Mouse (Mus musculus): ENCODE measurements around the gene Gm45062.
"Not testable (repeated sequence)": the region's sequence is repeated elsewhere in the genome, so short reads cannot be mapped to it uniquely, and the experiment has no call there.

The Gm45062 gene

DNA sequence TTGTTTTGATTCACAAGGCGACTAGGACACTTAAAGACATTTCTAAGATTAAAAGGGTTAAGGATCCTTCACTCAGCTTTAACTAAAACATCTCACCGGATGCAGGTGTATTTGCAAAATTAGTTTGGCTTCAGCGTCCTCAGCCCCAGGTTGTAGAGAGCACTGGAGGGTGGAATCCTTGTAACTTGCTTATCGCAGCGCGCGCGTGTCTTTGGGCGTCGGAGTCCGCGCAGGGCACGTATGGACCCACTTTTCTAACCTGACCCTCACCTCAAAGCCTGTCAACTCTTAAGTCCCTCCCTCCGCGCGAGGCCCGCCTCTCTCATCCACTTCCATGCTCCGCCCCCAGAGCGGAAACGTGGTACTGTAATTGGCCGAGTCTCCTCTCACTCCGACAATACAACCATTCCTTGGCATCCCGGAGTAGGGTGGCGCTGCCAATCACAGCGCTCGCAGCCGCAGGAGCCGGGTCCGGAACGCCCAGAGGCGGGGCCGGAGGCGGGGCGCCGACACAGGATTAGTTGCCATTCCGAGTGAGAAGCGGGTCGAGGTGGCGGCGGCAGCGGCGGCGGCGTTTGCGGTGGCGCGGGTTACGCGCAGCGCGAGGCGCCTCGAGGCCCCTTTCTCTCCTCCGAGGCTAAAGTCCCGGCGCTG is 249.8 kb downstream of the Gm45062 start:
- DNase-seq (ENCODE audit: low spot score), result peak; percentile 98

DNA sequence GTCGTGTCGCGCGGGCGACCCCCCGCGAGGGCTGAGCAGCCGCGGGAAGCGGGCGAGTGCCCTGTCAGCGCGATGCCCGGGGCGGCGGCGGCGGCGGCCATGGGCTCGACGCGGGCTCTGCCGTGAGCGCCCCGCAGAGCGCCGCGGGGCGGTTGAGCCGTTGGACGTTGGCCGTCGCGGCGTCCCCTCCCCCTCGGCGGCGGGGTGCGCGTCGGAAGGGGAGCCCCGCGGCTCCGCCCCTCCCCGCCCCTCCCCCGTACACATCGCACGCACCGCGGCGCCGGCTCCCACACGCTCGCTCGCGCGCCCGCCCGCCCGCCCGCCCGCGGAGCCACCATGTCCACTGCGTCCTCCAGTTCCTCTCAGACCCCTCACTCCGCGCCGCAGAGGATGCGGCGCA is 250.3 kb downstream of the Gm45062 start, which contains the start of gene Glcci1:
Glcci1 (plus strand) TSS at position 50 of the 400 bp plus-strand sequence.
- DNase-seq (ENCODE audit: low spot score), result no peak

DNA sequence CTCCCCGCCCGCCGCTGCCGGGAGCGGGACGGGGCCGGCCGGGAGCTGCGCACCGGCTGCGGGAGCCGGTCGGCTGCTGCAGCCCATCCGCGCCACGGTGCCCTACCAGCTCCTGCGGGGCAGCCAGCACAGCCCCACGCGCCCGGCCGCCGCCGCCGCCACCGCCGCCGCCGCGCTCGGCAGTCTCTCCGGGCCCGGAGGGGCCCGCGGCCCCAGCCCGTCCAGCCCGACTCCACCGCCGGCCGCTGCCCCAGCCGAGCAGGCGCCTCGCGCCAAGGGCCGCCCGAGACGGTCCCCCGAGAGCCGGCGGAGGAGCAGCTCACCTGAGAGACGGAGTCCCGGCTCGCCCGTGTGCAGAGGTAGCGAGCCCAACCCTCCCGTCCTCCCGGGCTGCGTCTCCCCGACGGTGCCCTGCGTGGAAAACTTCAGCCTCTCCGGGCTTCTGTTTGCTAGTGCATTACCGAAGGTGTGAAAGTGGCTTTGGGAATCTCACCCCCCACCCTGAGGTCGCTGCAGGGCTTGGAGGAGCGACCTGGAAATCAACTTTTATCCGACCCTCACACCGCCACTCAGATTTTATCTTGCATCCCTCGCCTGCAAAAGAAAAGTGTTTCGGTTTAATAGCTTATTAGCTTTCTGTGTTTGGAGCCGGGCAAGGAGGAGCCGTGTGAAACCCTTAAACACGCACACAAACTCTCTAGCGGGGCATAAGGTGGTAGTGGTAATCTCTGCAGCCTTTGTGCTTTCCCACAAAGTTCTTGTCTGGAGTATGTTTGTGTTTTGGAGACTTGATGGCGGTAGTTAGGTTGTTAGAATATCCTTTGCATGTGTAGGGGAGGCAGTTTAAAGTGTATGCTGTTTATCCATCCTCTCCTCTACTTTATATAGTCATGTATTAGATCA is 251.0 kb downstream of the Gm45062 start:
- peak; percentile 57 for DNase-seq (ENCODE audit: low spot score)

DNA sequence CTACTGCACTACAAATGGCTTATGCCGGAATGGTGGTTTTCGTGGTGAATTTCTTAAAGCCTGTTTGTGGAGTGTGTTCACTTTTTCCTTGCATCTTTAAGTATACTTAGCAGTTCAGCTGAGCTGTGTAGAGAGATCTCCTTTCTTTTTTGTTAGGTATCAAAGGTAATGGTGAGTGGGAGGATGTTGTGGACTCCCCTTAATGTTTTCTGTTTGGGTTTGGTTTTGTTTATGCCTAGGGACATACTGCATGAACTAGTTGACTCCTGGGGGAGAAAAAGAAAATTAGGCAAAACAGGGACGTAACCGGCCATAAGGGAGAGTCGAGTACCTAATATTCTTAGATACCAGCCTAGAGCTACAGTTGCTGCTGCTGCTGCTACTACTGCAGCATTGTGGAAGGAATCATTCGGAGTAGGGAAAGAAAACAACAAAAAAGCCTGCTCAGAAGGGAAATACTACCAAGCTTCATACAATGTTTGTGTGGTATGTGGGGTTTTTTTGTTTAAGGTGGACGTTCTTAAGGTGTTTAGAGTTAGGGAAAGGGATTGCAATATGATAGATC is 251.7 kb downstream of the Gm45062 start:
- DNase-seq (ENCODE audit: low spot score), result no peak

DNA sequence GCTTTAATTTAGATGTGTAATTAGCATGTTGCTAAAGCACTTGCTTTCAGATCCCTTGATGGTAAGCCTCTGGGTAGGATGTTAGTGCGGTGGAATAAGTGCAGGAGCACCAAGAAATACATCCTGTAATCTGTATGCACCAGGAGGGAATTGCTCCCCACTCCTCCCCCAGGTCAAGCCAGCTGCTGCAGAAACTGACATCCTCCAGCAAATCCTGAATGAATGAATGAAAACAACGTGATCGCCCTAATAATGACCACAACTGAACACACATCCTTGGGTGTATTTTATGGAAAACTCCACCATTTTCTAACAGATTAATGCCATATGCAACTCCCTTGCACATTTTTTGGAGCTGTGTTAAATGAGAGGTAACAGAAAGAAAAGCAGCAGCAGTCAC is 252.2 kb downstream of the Gm45062 start:
- no peak for DNase-seq (ENCODE audit: low spot score)

DNA sequence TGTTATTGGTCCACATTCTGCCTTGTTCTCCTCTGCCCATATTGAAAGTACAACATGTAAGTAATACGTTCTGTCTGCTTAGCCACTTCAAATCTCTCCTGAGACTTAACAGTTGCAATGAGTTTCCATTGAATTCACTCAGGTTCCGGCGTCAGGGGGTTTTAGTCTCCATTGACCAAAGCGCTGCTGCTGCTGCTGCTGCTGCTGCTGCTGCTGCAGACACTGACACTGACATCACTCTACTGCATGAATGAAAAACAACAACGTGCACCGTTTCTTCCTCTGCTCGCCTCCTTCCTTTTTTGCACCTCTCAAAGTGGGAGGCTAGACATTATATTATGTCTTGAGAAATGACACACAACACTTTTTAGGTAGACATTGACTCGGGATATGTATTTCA is 253.2 kb downstream of the Gm45062 start:
- DNase-seq (ENCODE audit: low spot score), result no peak

DNA sequence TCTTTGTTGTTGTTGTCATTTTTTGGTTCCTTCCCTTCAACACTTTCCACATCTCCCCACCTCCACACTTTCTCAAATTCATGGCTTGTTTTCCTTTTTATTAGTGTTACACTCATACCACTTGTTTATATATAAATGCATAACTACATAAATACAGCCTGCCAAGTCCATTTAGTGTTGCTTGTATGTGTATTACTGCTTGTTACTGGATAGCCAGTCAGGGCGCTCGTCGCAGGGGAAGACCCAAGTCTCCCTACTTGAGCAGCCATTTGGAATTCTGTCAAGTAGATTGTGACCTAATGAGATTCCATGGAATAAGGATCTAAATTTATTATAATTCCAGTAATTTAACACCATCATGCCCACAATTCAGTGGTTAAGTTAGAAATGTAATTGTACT is 260.4 kb downstream of the Gm45062 start:
- no peak for DNase-seq (ENCODE audit: low spot score)

DNA sequence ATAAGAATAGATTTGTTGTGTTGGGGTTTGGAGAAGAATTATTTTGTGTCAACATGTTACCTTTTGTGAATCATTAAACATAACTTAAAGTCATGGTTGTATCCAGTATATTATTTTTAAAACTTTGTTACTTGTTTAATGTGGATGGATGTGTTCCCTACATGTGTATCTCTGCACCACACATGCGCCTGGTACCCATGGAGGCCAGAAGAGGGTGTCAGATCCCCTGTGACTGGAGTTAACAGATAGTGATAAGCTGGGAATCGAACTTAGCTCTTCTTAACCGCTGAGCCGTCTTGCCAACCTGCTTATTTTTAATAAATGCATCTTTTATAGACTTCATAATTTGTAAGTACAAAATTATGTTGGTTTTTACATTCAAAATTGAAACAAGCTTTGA is 262.0 kb downstream of the Gm45062 start:
- DNase-seq (ENCODE audit: low spot score), result no peak

DNA sequence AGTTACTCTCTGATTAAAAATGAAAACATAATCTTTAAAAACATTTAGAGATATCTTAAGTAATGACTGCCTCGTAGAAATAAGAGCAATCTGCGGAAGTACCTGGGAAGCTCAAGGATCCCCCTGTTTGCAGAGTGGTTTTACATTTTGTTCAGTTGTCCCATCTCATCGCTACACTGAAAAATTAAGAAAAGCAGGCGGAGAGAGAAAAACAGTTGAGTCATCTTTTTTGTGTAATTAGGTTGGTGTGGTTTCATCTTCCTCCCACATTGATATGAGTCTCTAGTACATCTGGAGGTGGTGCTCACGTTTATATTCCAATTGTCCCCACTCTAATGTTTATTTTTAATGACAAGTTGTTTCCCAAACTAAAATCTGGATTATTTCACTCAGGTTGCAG is 265.5 kb downstream of the Gm45062 start:
- DNase-seq (ENCODE audit: low spot score), result no peak

DNA sequence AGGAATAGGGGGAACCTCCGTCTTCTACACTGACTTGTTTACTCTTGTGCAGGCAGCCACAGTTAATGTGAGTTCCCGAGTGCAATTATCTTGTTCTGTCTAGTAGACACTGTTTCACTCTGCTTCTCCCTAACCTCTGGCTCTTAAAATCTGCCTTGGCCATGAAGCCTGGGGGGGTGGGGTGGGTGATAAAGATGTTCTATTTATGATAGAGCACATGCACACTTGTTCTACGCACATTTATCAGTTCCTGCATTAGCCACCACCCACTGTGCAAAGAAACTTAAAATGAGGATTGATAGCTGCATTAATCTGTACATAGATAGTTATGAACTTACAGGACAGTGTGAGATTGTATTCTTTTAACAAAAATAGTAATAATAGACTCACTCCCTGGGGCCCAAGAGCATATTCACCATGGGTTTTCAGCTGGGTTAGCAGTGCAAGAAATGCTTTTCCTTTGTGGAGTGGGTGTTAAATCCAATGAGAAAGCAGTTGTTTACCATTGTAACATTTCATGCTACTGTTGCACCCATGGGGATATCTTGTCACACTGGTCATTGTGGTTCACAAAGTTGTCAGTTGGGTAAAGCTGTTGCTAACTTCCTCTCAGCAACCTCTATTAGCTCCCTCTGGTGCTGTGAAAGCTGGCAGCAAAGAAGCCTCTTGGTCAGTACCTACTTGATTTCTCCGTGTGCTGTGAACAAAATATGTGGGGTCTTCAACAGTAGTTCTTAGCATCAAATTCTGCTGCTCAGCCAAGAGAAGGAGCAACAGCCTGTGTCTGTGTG is 272.0 kb downstream of the Gm45062 start:
- DNase-seq (ENCODE audit: low spot score), result no peak

DNA sequence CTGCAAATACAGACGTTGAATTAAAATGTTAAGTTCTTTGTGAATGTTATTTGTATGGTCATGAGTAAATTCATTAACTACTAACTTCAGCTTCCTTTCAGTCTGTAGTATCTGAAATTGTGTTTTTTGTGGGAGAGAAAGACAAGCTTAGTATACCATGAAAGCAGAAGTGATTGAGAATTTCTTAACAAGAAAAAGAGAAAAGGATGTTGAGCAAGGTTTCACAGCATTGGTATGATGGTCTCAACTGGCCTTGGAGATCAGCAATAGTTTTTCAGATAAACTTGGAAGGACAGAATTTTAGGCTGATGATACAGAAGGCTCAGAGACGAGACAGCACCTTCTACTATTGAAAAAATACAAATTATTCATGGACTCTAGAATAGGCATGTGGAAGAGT is 277.7 kb downstream of the Gm45062 start:
- DNase-seq (ENCODE audit: low spot score), result no peak

DNA sequence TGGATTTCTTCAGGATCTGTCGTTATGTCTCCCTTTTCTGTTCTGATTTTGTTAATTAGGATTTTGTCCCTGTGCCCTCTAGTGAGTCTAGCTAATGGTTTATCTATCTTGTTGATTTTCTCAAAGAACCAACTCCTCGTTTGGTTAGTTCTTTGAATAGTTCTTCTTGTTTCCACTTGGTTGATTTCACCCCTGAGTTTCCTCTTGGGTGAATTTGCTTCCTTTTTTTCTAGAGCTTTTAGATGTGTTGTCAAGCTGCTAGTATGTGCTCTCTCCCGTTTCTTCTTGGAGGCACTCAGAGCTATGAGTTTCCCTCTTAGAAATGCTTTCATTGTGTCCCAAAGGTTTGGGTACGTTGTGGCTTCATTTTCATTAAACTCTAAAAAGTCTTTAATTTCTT is 282.3 kb downstream of the Gm45062 start:
- not testable (repeated sequence) for DNase-seq (ENCODE audit: low spot score)

DNA sequence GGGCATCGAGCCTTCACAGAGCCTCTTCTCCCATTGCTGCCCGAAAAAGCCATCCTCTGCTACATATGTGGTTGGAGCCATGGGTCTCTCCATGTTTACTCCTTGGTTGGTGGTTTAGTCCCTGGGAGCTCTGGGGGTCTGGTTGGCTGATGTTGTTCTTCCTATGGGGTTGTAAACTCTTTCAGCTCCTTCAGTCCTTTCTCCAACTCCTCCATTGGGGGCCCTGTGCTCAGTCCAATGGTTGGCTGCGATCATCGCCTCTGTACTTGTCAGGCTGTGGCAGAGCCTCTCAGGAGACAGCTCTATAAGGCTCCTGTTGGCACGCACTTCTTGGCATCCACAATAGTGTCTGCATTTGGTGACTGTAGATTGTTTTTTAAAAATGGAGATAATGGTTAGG is 285.6 kb downstream of the Gm45062 start:
- DNase-seq (ENCODE audit: low spot score), result no peak

DNA sequence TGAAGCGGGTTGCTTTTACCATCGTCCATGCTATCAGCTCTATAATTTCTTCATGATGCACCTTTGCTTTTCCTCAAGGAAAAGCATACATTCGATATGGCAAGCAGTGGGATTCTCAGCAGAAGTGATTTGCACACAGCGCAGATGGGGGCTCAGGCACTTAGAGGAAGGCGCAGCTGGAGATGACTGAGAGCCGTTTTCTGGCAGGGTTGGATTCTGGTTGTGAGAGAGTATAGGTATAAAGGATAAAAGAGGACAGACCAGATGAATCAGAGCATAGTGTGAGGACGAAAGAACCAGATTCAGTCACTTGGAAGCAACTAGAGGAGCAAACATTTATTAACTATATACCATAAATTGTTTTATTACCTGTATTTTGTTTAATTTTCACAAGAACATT is 286.5 kb downstream of the Gm45062 start:
- no peak for DNase-seq (ENCODE audit: low spot score)

DNA sequence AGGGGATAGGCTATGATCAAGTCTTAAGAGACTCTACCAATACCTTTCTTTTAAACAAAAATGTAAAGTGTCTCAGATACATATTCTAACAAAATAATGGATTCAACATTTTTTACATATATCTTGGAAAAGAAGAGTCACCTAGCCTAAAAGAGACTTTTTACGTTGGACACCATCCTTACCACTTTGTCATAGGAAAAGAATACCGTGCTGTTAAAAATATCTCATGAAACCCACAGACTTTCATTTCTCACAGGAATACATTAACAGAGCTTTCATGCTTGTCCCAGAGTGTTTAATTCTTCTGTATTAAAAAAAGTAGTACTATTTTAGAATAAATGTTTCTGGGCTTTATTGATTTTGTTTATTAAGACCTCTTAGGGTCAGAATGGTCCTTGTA is 291.9 kb downstream of the Gm45062 start:
- DNase-seq (ENCODE audit: low spot score), result no peak

DNA sequence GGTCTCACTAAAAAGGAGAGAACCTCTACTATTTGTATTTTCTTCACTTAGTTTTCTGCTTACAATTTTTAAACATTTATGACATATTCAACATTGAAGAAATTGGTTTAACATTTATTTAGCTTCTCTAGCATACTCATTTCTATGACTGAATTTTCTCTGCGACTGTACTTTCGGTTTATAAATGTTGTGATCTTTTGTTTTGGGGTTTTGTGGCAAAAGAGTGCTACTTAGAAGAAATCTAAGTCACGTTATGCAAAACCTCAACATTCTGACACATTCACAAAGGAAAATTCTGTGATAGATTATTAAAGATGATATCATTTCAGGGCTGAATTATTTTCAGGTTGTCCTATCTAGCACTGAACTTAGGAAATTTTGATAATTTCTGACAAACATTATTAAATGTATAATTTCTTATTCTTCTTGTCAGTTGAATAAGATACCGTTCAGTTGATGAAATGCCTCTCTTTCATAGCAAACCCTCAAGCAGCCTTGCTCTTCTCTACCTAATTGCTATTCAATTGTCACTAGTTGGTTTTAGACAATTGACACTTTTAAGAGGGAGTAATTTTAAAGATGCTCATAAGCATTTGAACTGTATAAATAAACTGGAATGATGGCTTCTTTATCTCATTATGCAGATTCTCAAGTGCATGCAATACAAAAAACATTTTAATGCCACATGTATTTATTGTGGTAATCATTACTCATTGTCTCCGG is 297.8 kb downstream of the Gm45062 start:
- no peak for DNase-seq (ENCODE audit: low spot score)

DNA sequence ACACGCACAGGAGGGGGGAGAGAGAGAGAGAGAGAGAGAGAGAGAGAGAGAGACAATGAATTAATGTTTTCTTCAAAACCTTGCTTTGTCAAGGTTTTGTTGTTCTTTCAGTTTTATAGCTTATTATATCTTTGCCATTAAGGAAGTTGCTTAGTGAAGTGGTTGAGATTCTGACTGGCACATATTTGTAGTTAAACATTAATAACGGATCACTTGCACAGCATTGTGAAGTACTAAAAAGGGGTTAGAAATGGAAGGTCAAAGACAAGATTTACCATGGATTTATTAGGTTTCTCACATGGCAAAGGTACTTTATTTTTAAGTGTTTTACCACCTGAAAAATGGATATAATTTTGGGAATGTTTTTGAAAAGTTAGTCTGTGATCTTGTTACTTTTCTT is 301.4 kb downstream of the Gm45062 start:
- DNase-seq (ENCODE audit: low spot score), result no peak

DNA sequence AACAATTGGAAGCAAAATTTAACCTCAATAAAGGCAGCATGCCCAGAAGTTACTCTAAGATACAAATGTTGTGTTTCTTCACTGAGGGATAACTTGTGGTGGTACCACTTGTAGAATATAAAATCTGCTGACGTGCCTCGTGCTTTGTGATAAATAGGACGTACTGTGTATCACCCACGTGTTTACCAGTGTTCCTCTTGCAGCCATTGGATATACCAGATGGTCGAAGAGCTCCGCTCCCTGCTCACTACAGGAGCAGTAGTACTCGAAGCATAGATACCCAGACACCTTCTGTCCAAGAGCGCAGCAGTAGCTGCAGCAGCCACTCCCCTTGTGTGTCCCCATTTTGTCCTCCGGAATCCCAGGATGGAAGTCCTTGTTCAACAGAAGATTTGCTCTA is 323.1 kb downstream of the Gm45062 start:
- DNase-seq (ENCODE audit: low spot score), result no peak

DNA sequence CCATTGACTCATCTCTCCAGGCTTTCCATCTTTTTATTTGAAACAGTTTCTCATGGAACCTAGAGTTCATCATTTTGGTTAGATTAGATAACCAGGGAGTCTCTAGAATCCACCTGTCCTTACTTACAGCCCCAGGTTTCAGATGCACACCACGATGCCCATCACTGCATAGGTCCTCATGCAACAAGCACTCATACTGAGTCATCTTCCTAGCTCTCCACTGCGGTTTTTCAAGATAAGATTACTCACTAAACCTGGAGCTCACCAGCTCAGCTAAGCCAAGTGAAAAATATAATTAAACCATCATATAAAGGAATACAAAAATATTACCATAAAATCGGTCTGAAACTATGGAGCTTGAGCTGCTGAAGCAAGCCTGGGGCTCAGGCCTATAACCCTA is 324.6 kb downstream of the Gm45062 start:
- DNase-seq (ENCODE audit: low spot score), result no peak

DNA sequence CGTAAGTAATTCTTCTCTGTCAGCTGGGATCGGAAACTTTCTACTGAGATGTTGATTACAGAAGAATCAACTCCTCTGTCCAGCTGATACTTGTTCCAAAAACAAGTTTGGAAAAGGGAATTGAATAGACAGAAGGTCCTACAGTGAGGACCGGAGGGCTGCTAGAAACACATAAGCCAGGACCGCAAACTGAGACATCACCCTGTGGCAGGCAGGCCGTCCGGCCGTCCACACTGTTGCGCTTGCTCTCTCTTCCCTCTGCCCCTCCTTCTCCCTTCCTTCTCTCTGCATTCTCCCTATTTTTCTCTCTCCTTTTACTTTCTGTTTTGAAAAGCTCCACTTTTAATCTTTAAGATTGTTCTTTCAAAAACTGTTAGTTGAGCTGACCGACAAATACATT is 332.4 kb downstream of the Gm45062 start:
- DNase-seq (ENCODE audit: low spot score), result no peak

DNA sequence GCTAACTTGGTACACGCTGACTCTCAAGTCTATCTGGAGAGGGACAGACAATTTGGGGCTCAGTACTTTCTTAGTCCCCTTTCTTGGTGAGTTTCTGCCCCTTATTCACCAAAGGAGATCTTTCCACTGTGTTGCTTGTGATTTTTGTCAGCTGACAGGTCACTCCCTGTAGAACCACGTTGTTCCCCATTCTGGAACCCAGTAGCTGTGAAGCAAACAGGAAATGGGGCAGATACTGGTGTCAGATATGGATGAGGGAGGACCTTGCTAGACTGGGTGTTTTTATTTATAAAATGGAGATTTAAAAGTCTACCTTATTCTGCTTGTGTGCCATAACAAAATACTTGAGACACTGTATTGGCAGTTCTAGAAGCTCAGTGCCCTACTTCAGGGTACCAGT is 358.1 kb downstream of the Gm45062 start:
- no peak for DNase-seq (ENCODE audit: low spot score)

Measured in yolk sac, embryonic 10.5 days (tissue).